Mouse (Mus musculus): ENCODE measurements at regions not wholly inside any gene's neighbourhood (a gene's known extent, or its start where the extent isn't known, plus 50 kb on each side); places are given as distances from the start of the nearest gene placed in this dataset.

- ATAC-seq (ENCODE audit: insufficient read depth, low FRiP score, low TSS enrichment) (peak; percentile 45; the same call in 1 of the 2 replicates), DNase-seq (ENCODE audit: low spot score) (no peak)
- Histone ChIP-seq H3K9ac (ENCODE audit: low read length) (no peak overlapping the region), H3K36me3 (ENCODE audit: control insufficient read depth, insufficient read depth, low read length) (no peaks in the 10 kb centered on the region), H3K27ac (ENCODE audit: low read depth, low read length) (no peak overlapping the region), H3K9me3 (ENCODE audit: control insufficient read depth, low read length) (no peaks in the 10 kb centered on the region), H3K27me3 (ENCODE audit: control insufficient read depth, insufficient read depth, low read length) (0 out of 2 replicates have a peak, but pooled peaks cover 2% of the 10 kb centered on the region), H3K4me2 (ENCODE audit: low read depth) (no peak overlapping the region), H3K4me3 (ENCODE audit: low read depth, low read length) (no peak overlapping the region), H3K4me1 (ENCODE audit: control insufficient read depth, insufficient read depth, low read length) (peaks cover 28% of the 10 kb centered on the region)
- WGBS: 35% methylated on average over 6 of the region's 6 CpGs
Observed at GRCm38 (mm10) chr9:120672452-120672851, 101.2 kb downstream of the Rpl14 start.

GRCm38 (mm10) chr9:120674855-120675254, 103.6 kb downstream of the Rpl14 start:
- Histone ChIP-seq H3K27me3 (ENCODE audit: control insufficient read depth, insufficient read depth, low read length) (0 out of 2 replicates have a peak, but pooled peaks cover 2% of the 10 kb centered on the region), H3K4me3 (ENCODE audit: low read depth, low read length) (no peak overlapping the region), H3K9me3 (ENCODE audit: control insufficient read depth, low read length) (no peaks in the 10 kb centered on the region), H3K4me1 (ENCODE audit: control insufficient read depth, insufficient read depth, low read length) (peaks cover 28% of the 10 kb centered on the region), H3K27ac (ENCODE audit: low read depth, low read length) (0 out of 2 replicates have a peak overlapping the region, but pooled peaks have one; percentile 76), H3K4me2 (ENCODE audit: low read depth) (peak overlapping the region; percentile 65), H3K9ac (ENCODE audit: low read length) (0 out of 2 replicates have a peak overlapping the region, but pooled peaks have one; percentile 11), H3K36me3 (ENCODE audit: control insufficient read depth, insufficient read depth, low read length) (no peaks in the 10 kb centered on the region)
- DNase-seq (ENCODE audit: low spot score) (peak; percentile 38), ATAC-seq (ENCODE audit: insufficient read depth, low FRiP score, low TSS enrichment) (no peak)
- WGBS: under 1% methylated on average over 11 of the region's 11 CpGs

GRCm38 (mm10) chr9:120675371-120676150, 104.3 kb downstream of the Rpl14 start:
- 1% methylated on average over 17 of the region's 18 CpGs for WGBS
- Histone ChIP-seq H3K9me3 (ENCODE audit: control insufficient read depth, low read length) (no peaks in the 10 kb centered on the region), H3K4me3 (ENCODE audit: low read depth, low read length) (peak overlapping the region; percentile 25), H3K27ac (ENCODE audit: low read depth, low read length) (peak overlapping the region; percentile 76), H3K27me3 (ENCODE audit: control insufficient read depth, insufficient read depth, low read length) (0 out of 2 replicates have a peak, but pooled peaks cover 2% of the 10 kb centered on the region), H3K4me1 (ENCODE audit: control insufficient read depth, insufficient read depth, low read length) (peaks cover 28% of the 10 kb centered on the region), H3K36me3 (ENCODE audit: control insufficient read depth, insufficient read depth, low read length) (no peaks in the 10 kb centered on the region), H3K4me2 (ENCODE audit: low read depth) (peak overlapping the region; percentile 65), H3K9ac (ENCODE audit: low read length) (peak overlapping the region; percentile 42)
- ATAC-seq (ENCODE audit: insufficient read depth, low FRiP score, low TSS enrichment): peak; percentile 60
- peak; percentile 60 for DNase-seq (ENCODE audit: low spot score)

GRCm38 (mm10) chr9:120676301-120676700, 105.1 kb downstream of the Rpl14 start:
- ATAC-seq (ENCODE audit: insufficient read depth, low FRiP score, low TSS enrichment) (no peak), DNase-seq (ENCODE audit: low spot score) (no peak)
- H3K27ac ChIP-seq (ENCODE audit: low read depth, low read length): no peak overlapping the region
- no peak overlapping the region for H3K4me3 ChIP-seq (ENCODE audit: low read depth, low read length)
- H3K4me1 ChIP-seq (ENCODE audit: control insufficient read depth, insufficient read depth, low read length): peaks cover 31% of the 10 kb centered on the region
- H3K27me3 ChIP-seq (ENCODE audit: control insufficient read depth, insufficient read depth, low read length): 0 out of 2 replicates have a peak, but pooled peaks cover 2% of the 10 kb centered on the region
- H3K4me2 ChIP-seq (ENCODE audit: low read depth): peak overlapping the region; percentile 65; the same call in 1 of the 2 replicates
- 12% methylated on average over 9 of the region's 9 CpGs for WGBS
- H3K36me3 ChIP-seq (ENCODE audit: control insufficient read depth, insufficient read depth, low read length): no peaks in the 10 kb centered on the region
- no peaks in the 10 kb centered on the region for H3K9me3 ChIP-seq (ENCODE audit: control insufficient read depth, low read length)
- no peak overlapping the region for H3K9ac ChIP-seq (ENCODE audit: low read length)

GRCm38 (mm10) chr9:120676771-120677170, 105.5 kb downstream of the Rpl14 start:
- Histone ChIP-seq H3K4me3 (ENCODE audit: low read depth, low read length) (no peak overlapping the region), H3K27me3 (ENCODE audit: control insufficient read depth, insufficient read depth, low read length) (0 out of 2 replicates have a peak, but pooled peaks cover 2% of the 10 kb centered on the region), H3K27ac (ENCODE audit: low read depth, low read length) (no peak overlapping the region), H3K4me1 (ENCODE audit: control insufficient read depth, insufficient read depth, low read length) (peaks cover 32% of the 10 kb centered on the region), H3K9me3 (ENCODE audit: control insufficient read depth, low read length) (no peaks in the 10 kb centered on the region), H3K4me2 (ENCODE audit: low read depth) (no peak overlapping the region), H3K36me3 (ENCODE audit: control insufficient read depth, insufficient read depth, low read length) (no peaks in the 10 kb centered on the region), H3K9ac (ENCODE audit: low read length) (no peak overlapping the region)
- no peak for ATAC-seq (ENCODE audit: insufficient read depth, low FRiP score, low TSS enrichment)
- DNase-seq (ENCODE audit: low spot score): no peak
- 22% methylated on average over 8 of the region's 8 CpGs for WGBS

DNA sequence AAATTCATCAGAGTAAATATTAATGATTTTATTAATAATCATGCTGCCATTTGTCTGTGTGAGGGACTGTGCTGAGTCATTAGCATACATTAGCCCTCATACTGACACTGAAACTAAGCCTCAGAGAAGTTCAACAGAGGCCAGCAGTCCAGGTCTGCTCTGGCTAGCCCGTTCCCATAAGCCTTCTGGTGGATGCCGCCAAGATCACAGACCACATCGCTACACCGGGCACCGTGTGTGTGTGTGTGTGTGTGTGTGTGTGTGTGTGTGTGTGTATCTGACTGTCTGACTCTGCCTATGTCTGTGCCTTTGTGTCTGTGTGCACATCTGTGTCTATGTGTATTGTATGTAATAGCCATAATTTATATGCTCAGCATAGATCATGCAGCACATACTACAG, 106.0 kb downstream of the Rpl14 start:
- WGBS: 75% methylated on average over 5 of the region's 5 CpGs
- H3K4me2 ChIP-seq (ENCODE audit: low read depth): no peak overlapping the region
- no peaks in the 10 kb centered on the region for H3K9me3 ChIP-seq (ENCODE audit: control insufficient read depth, low read length)
- H3K27me3 ChIP-seq (ENCODE audit: control insufficient read depth, insufficient read depth, low read length): 0 out of 2 replicates have a peak, but pooled peaks cover 2% of the 10 kb centered on the region
- H3K9ac ChIP-seq (ENCODE audit: low read length): no peak overlapping the region
- no peak overlapping the region for H3K27ac ChIP-seq (ENCODE audit: low read depth, low read length)
- no peak for DNase-seq (ENCODE audit: low spot score)
- H3K36me3 ChIP-seq (ENCODE audit: control insufficient read depth, insufficient read depth, low read length): no peaks in the 10 kb centered on the region
- H3K4me1 ChIP-seq (ENCODE audit: control insufficient read depth, insufficient read depth, low read length): peaks cover 32% of the 10 kb centered on the region
- H3K4me3 ChIP-seq (ENCODE audit: low read depth, low read length): no peak overlapping the region
- ATAC-seq (ENCODE audit: insufficient read depth, low FRiP score, low TSS enrichment): no peak

- no peaks in the 10 kb centered on the region for H3K9me3 ChIP-seq (ENCODE audit: control insufficient read depth, low read length)
- peaks cover 22% of the 10 kb centered on the region for H3K4me1 ChIP-seq (ENCODE audit: control insufficient read depth, insufficient read depth, low read length)
- no peaks in the 10 kb centered on the region for H3K27me3 ChIP-seq (ENCODE audit: control insufficient read depth, insufficient read depth, low read length)
- DNase-seq (ENCODE audit: low spot score) (no peak), ATAC-seq (ENCODE audit: insufficient read depth, low FRiP score, low TSS enrichment) (no peak)
- WGBS: 46% methylated on average over 11 of the region's 11 CpGs
- no peak overlapping the region for H3K27ac ChIP-seq (ENCODE audit: low read depth, low read length)
- H3K36me3 ChIP-seq (ENCODE audit: control insufficient read depth, insufficient read depth, low read length): no peaks in the 10 kb centered on the region
- no peak overlapping the region for H3K4me2 ChIP-seq (ENCODE audit: low read depth)
- H3K9ac ChIP-seq (ENCODE audit: low read length): no peak overlapping the region
- H3K4me3 ChIP-seq (ENCODE audit: low read depth, low read length): no peak overlapping the region
Observed at GRCm38 (mm10) chr9:120679822-120680426, 108.7 kb downstream of the Rpl14 start.

DNA sequence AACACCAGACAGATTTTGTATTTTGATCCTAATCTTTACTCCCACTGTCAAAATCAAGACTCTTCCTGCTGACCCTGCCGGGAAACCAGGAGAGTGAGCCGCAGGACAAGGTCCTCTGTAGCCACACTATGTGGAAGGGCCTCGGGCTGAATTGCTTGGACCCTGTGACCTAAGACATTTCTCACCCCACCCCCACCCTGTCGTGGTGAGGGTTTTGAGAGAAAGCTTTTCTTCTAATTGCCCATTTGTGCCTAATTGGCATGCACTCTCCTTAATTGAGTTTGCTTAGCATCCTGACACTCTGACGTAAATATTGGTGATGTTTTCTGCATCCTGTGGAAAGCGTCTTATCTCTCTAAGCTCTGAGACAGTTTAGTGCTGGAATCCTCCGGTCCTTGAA, 110.2 kb downstream of the Rpl14 start:
- Histone ChIP-seq H3K27ac (ENCODE audit: low read depth, low read length) (no peak overlapping the region), H3K4me3 (ENCODE audit: low read depth, low read length) (no peak overlapping the region), H3K9ac (ENCODE audit: low read length) (no peak overlapping the region), H3K4me2 (ENCODE audit: low read depth) (no peak overlapping the region), H3K9me3 (ENCODE audit: control insufficient read depth, low read length) (no peaks in the 10 kb centered on the region), H3K4me1 (ENCODE audit: control insufficient read depth, insufficient read depth, low read length) (peaks cover 11% of the 10 kb centered on the region; the same call in 1 of the 2 replicates), H3K36me3 (ENCODE audit: control insufficient read depth, insufficient read depth, low read length) (no peaks in the 10 kb centered on the region), H3K27me3 (ENCODE audit: control insufficient read depth, insufficient read depth, low read length) (no peaks in the 10 kb centered on the region)
- WGBS: 31% methylated on average over 7 of the region's 7 CpGs
- no peak for ATAC-seq (ENCODE audit: insufficient read depth, low FRiP score, low TSS enrichment)
- no peak for DNase-seq (ENCODE audit: low spot score)
